Mouse (Mus musculus) limb, embryonic 10.5 days (tissue): ENCODE data around the gene Bcl7c. TPM values are rescaled to one million over a fixed set of nuclear protein-coding genes. Genes with fewer than 3 reads are reported as not detected.
A peak's percentile ranks its signal among the peaks of the same experiment; 100 is the strongest.
"Not testable (repeated sequence)": the region's sequence is repeated elsewhere in the genome, so short reads cannot be mapped to it uniquely, and the experiment has no call there.

Experiments
- DNase-seq: peaks from one replicate; pipeline ENCODE4 v3.0.0-alpha.2; 2017; ENCODE audit warnings: low spot score
- H3K27ac ChIP-seq: fragments of 300-500 bp; sonication (generic); 2 replicates; pipeline ENCODE4 v1.5.1; 2016; ENCODE audit warnings: mild to moderate bottlenecking
- H3K27me3 ChIP-seq: fragments of 300-500 bp; sonication (generic); 2 replicates; pipeline ENCODE4 v1.6.1; 2016; ENCODE audit warnings: low read depth, mild to moderate bottlenecking; ENCODE audit not compliant: poor library complexity, severe bottlenecking
- H3K36me3 ChIP-seq: fragments of 300-500 bp; sonication (generic); 2 replicates; pipeline ENCODE4 v1.6.1; 2016; ENCODE audit warnings: mild to moderate bottlenecking, moderate library complexity
- H3K4me1 ChIP-seq: fragments of 300-500 bp; sonication (generic); 2 replicates; pipeline ENCODE4 v1.6.1; 2016
- H3K4me3 ChIP-seq: fragments of 300-500 bp; sonication (generic); 2 replicates; pipeline ENCODE4 v1.5.1; 2016; ENCODE audit warnings: mild to moderate bottlenecking, moderate library complexity
- H3K9me3 ChIP-seq: fragments of 300-500 bp; sonication (generic); replicated peaks from 2 replicates; pipeline ENCODE4 v1.6.1; 2016; ENCODE audit warnings: mild to moderate bottlenecking
- WGBS: fragments of 180-500 bp; shearing (Covaris S2); methylation state at CpG from one replicate; pipeline ENCODE4 v1.1.7; 2016; 5-methylcytosine and 5-hydroxymethylcytosine counted together
- polyA plus RNA-seq: library from polyadenylated mRNA; unstranded; fragments of >200 nt; fragmentation: Nextera tagmentation; extraction: Ambion mirVana; gene quantifications from 2 replicates; pipeline ENCODE4 v1.2.1, GENCODE M21; 2016

Gene Bcl7c
- polyA plus RNA-seq, 1 experiment from 2014 or later = 77.9 TPM

- peaks cover 34% of the 10 kb centered on the region for H3K36me3 ChIP-seq
- H3K4me1 ChIP-seq = peaks cover 1% of the 10 kb centered on the region
- no peak for DNase-seq
- 87% methylated on average over 8 of the region's 8 CpGs for WGBS
- no peak overlapping the region for H3K27ac ChIP-seq
- no peak overlapping the region for H3K4me3 ChIP-seq
- H3K27me3 ChIP-seq = no peaks in the 10 kb centered on the region
- H3K9me3 ChIP-seq = no peaks in the 10 kb centered on the region
Observed at GRCm38 (mm10) chr7:127667171-127667570, 41.6 kb downstream of the Bcl7c start.

DNA sequence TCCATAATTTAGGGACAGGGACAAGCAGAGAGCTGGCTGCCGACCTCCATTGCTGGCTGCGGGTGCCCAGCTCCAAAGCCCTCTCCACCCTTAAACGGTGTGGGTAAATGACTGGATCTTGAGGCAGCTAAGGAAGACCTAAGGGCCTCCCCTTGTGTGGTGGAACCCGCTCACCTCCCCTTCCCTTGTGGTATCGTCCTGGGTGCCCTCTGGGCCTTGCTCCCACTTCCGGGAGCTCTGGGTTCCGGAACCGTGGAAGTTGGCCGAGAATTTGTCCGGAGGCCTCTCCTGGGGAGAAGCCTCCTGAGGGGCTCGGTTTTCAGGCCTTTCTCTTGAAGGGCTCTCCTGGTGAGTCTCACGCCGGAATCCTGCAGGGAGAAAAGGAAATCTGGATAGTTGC lies 42.1 kb downstream of the Bcl7c start:
- Histone ChIP-seq H3K27me3 (no peaks in the 10 kb centered on the region), H3K9me3 (no peaks in the 10 kb centered on the region), H3K4me3 (no peak overlapping the region), H3K4me1 (no peaks in the 10 kb centered on the region), H3K27ac (no peak overlapping the region), H3K36me3 (peaks cover 34% of the 10 kb centered on the region)
- WGBS = 93% methylated on average over 13 of the region's 13 CpGs
- no peak for DNase-seq

DNA sequence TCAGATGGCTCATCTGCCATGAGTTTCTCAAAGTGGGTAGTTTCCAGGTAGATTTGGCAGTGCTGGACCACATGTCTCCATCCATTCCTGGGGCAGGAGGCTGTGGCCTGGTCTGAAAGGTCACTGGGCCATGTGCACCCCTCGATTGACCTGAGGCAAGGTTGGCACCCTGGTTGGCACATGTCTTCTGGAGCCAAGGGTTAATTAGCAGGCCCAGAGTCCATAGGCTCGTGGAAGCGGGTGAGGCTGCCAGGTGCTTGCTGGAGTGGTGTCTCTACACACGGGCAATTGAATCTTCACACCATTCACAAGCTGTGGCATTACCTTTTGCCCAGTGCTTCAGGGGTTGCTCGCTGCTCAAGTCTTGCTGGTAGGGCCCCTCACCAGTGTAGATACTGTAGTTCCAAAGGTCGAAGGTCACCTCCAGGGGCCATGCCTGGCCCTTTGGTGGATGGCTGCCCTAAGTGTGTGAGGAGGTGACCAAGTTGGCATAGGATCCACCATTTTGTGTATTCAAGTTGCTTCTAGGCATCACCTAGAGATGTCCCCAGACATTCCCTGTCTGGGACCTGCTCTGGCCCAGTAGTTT lies 42.6 kb downstream of the Bcl7c start:
- DNase-seq = no peak
- no peak overlapping the region for H3K27ac ChIP-seq
- H3K4me1 ChIP-seq = no peaks in the 10 kb centered on the region
- H3K27me3 ChIP-seq = no peaks in the 10 kb centered on the region
- H3K4me3 ChIP-seq = no peak overlapping the region
- H3K36me3 ChIP-seq = peaks cover 34% of the 10 kb centered on the region
- WGBS = 96% methylated on average over 6 of the region's 6 CpGs
- H3K9me3 ChIP-seq = no peaks in the 10 kb centered on the region

- Histone ChIP-seq H3K27me3 (no peaks in the 10 kb centered on the region), H3K27ac (no peak overlapping the region), H3K4me1 (no peaks in the 10 kb centered on the region), H3K9me3 (no peaks in the 10 kb centered on the region), H3K4me3 (no peak overlapping the region), H3K36me3 (peaks cover 34% of the 10 kb centered on the region)
- DNase-seq = no peak
- WGBS = 89% methylated on average over 6 of the region's 6 CpGs
Observed at GRCm38 (mm10) chr7:127662926-127663325, 45.8 kb downstream of the Bcl7c start.

DNA sequence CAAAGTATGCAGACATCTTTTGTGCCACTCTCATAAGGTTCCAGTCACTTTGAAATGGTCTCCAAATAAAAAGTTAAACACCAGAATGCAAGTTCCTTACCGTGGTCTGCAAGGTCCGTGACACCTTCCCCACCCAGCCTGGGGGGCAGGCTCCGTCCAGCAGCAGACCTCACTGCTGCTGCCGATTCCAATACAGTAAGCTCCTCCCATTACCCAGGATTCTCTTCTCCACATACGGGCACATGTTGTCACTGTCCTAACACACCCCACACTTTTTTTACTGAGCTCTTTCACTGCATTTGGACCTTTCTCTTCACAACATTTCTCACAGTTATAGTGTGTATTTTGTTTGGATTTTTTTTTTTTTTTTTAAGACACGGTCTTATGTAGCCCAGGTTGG lies 46.9 kb downstream of the Bcl7c start:
- DNase-seq = no peak
- Histone ChIP-seq H3K27me3 (no peaks in the 10 kb centered on the region), H3K36me3 (peaks cover 28% of the 10 kb centered on the region), H3K9me3 (no peaks in the 10 kb centered on the region), H3K4me1 (no peaks in the 10 kb centered on the region), H3K4me3 (no peak overlapping the region), H3K27ac (no peak overlapping the region)
- WGBS = 85% methylated on average over 6 of the region's 6 CpGs

GRCm38 (mm10) chr7:127660882-127661281 lies 47.9 kb downstream of the Bcl7c start:
- H3K4me3 ChIP-seq = no peak overlapping the region
- 87% methylated on average over 3 of the region's 3 CpGs for WGBS
- no peak overlapping the region for H3K27ac ChIP-seq
- no peak for DNase-seq
- no peaks in the 10 kb centered on the region for H3K9me3 ChIP-seq
- H3K27me3 ChIP-seq = no peaks in the 10 kb centered on the region
- H3K4me1 ChIP-seq = no peaks in the 10 kb centered on the region
- peaks cover 18% of the 10 kb centered on the region for H3K36me3 ChIP-seq

- H3K27me3 ChIP-seq = no peaks in the 10 kb centered on the region
- WGBS = 36% methylated on average over 4 of the region's 4 CpGs
- H3K27ac ChIP-seq = no peak overlapping the region
- peaks cover 6% of the 10 kb centered on the region for H3K4me1 ChIP-seq
- peak; percentile 83 for DNase-seq
- H3K4me3 ChIP-seq = no peak overlapping the region
- H3K9me3 ChIP-seq = no peaks in the 10 kb centered on the region
- H3K36me3 ChIP-seq = no peaks in the 10 kb centered on the region
Observed at GRCm38 (mm10) chr7:127656946-127657345, 51.8 kb downstream of the Bcl7c start.

DNA sequence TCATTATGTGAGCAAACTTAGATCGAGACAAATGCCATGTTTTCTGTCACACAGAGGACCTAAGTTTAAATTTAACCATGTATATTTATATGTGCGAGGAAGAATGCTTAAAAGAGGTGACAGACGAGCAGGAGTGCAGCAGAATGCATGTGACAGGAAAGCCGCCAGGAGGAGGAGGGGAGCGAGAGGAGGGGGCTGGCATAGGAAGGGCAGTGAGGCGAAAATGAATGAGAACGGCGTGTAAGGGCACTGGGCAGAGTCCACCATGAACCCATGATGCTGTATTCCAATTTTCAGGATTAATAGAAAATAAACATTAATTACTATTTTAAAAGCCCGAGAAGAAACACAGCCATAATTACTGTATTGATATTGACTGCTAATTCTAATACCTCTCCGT lies 54.4 kb downstream of the Bcl7c start:
- Histone ChIP-seq H3K27ac (no peak overlapping the region), H3K4me1 (peaks cover 10% of the 10 kb centered on the region), H3K36me3 (no peaks in the 10 kb centered on the region), H3K9me3 (no peaks in the 10 kb centered on the region), H3K4me3 (no peak overlapping the region), H3K27me3 (no peaks in the 10 kb centered on the region)
- no peak for DNase-seq
- 91% methylated on average over 10 of the region's 10 CpGs for WGBS

DNA sequence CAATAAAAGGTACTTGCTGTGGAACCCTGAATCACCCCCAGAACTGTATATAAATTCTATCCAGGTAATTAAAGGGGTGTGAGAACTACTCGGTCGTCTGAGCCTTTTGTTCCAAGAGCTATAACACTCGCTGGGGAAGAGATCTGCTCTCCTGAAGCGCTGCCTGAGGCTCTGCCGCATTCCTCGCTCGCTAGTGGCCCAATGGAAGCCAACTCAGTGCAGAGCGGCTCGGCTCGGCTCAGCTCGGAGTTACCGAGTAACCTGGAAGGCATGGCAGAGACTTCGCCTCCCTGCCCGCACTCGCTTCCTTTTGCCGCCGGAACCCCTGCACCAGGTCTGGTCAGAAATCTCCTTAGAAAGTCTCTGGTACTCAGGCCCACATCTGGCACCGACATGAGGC lies 56.7 kb downstream of the Bcl7c start:
- WGBS = 19% methylated on average over 18 of the region's 18 CpGs
- peaks cover 10% of the 10 kb centered on the region for H3K4me1 ChIP-seq
- H3K27ac ChIP-seq = peak overlapping the region; percentile 69
- H3K4me3 ChIP-seq = peak overlapping the region; percentile 33
- H3K36me3 ChIP-seq = no peaks in the 10 kb centered on the region
- no peaks in the 10 kb centered on the region for H3K9me3 ChIP-seq
- H3K27me3 ChIP-seq = no peaks in the 10 kb centered on the region
- peak; percentile 66 for DNase-seq

GRCm38 (mm10) chr7:127651624-127652023 lies 57.1 kb downstream of the Bcl7c start:
- Histone ChIP-seq H3K27me3 (no peaks in the 10 kb centered on the region), H3K4me1 (peaks cover 10% of the 10 kb centered on the region), H3K9me3 (no peaks in the 10 kb centered on the region), H3K36me3 (no peaks in the 10 kb centered on the region), H3K4me3 (peak overlapping the region; percentile 33; the same call in 1 of the 2 replicates), H3K27ac (peak overlapping the region; percentile 69; the same call in 1 of the 2 replicates)
- 89% methylated on average over 3 of the region's 3 CpGs for WGBS
- DNase-seq = no peak

GRCm38 (mm10) chr7:127649206-127649605 lies 59.5 kb downstream of the Bcl7c start:
- DNase-seq = no peak
- Histone ChIP-seq H3K27me3 (no peaks in the 10 kb centered on the region), H3K27ac (no peak overlapping the region), H3K36me3 (no peaks in the 10 kb centered on the region), H3K4me3 (no peak overlapping the region), H3K4me1 (peaks cover 10% of the 10 kb centered on the region), H3K9me3 (no peaks in the 10 kb centered on the region)
- 90% methylated on average over 6 of the region's 6 CpGs for WGBS

GRCm38 (mm10) chr7:127648516-127649201 lies 60.1 kb downstream of the Bcl7c start:
- DNase-seq = no peak
- Histone ChIP-seq H3K36me3 (no peaks in the 10 kb centered on the region), H3K4me3 (no peak overlapping the region), H3K27me3 (no peaks in the 10 kb centered on the region), H3K4me1 (peaks cover 10% of the 10 kb centered on the region), H3K9me3 (no peaks in the 10 kb centered on the region), H3K27ac (no peak overlapping the region)
- WGBS = 88% methylated on average over 4 of the region's 4 CpGs

DNA sequence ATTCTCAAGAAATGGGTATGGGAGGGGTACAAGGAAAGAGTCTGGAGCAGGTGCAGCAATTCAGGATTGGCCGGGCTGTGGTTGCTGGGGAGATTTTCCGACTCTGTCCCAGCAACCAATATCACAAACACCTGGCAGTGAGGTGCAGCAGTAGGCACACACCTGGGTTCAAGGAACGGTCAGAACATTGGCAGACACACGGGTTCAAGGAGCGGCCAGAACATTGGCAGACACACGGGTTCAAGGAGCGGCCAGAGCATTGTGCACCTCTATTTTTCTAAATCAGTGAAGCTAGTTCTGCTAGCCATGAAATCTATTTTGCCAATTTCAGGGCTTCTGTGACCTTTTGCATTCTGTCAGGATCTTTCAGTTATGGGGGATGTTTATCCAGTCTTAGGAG lies 61.2 kb downstream of the Bcl7c start:
- H3K27ac ChIP-seq, DNase-seq, H3K36me3 ChIP-seq, H3K4me1 ChIP-seq, H3K27me3 ChIP-seq, H3K9me3 ChIP-seq, H3K4me3 ChIP-seq: not testable (repeated sequence)
- WGBS = 89% methylated on average over 7 of the region's 7 CpGs
